16 mouse cellular contexts compared by ENCODE assay signal in the genomic region with DNA sequence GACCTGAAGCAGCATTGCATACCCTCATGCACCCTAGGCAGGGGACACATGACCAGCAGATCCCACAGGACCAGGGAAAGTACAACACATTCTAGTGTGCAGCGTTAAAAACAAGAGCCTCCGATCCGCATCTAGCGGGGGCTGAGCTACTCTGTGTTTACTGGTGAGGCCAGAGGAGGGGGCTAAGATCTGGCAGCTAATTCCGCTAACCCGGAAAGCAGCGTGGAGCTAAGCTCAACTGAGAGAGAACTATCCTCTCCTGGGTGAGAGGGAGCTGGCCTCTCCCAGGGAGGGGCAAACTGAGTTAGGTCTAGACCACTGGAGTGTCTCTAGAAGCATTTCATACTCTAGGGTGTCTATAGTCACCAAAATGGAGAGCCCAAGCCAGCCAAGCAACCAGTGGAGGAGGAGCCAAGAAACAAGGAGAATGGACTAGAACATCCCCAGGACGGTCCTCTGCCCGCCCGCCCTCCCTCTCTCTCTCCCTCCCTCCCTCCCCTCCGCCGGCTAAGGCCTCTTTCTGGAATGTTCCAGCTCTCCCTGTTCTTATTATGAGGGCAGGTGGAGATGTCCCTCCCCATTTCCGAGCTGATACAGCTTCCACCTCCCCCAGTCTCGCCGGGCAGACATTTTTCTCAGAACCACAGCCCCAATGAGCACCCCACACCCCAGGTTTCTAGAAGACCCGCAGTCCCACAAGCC. TPM values are rescaled to one million over a fixed set of nuclear protein-coding genes. Genes with fewer than 3 reads are reported as not detected.
A peak's percentile ranks its signal among the peaks of the same experiment; 100 is the strongest.
DNase-seq lines count a peak whose midpoint lies in the region; ATAC-seq lines count a peak whose summit lies in the region.
"Had no signal": no experiment of that assay in that cellular context is flagged by ENCODE, and none has a peak within 500 bp of the region (broad histone marks: within the 10 kb centered on the region; RNA-seq: fewer than 3 reads in every experiment).

No protein-coding gene starts in this region.

- DNase-seq in midbrain, embryonic 14.5 days: no peak
- DNase-seq in midbrain, embryonic 10.5 days (ENCODE audit: low spot score): no peak
- DNase-seq in heart, adult 18-20 months: no peak
- DNase-seq: heart, postnatal 4 days; kidney, adult 11 months; thymus, adult 18-20 months had no signal

- H3K9ac ChIP-seq in forebrain, embryonic 13.5 days: no peak overlapping the region
- no peak overlapping the region for H3K9ac ChIP-seq in forebrain, embryonic 12.5 days
- no peak overlapping the region for H3K9ac ChIP-seq in midbrain, embryonic 14.5 days (replicated peaks; ENCODE audit: low read length)
- H3K9ac ChIP-seq in hindbrain, embryonic 16.5 days (ENCODE audit: low read depth, low read length): no peak overlapping the region
- no peak overlapping the region for H3K9ac ChIP-seq in heart, embryonic 11.5 days (ENCODE audit: low read depth, low read length)
- H3K9ac ChIP-seq: embryonic facial prominence, embryonic 13.5 days; limb, embryonic 13.5 days; liver, embryonic 14.5 days had no signal

- H3K27me3 ChIP-seq in forebrain, embryonic 13.5 days: peaks cover 88% of the 10 kb centered on the region
- peaks cover 94% of the 10 kb centered on the region for H3K27me3 ChIP-seq in forebrain, embryonic 12.5 days
- H3K27me3 ChIP-seq in midbrain, embryonic 14.5 days (ENCODE audit: control insufficient read depth, insufficient read depth, low read length): peaks cover 14% of the 10 kb centered on the region
- peaks cover 94% of the 10 kb centered on the region for H3K27me3 ChIP-seq in midbrain, embryonic 10.5 days (ENCODE audit: low read depth, poor library complexity, severe bottlenecking)
- 0 out of 2 replicates have a peak, but pooled peaks cover 4% of the 10 kb centered on the region for H3K27me3 ChIP-seq in hindbrain, embryonic 16.5 days (replicated peaks; ENCODE audit: control insufficient read depth, insufficient read depth, low read length)
- H3K27me3 ChIP-seq in heart, embryonic 11.5 days (ENCODE audit: control insufficient read depth, insufficient read depth, low read length): peaks cover 90% of the 10 kb centered on the region

- no peak overlapping the region for H3K27ac ChIP-seq in forebrain, embryonic 13.5 days
- no peak overlapping the region for H3K27ac ChIP-seq in forebrain, embryonic 12.5 days
- H3K27ac ChIP-seq in midbrain, embryonic 14.5 days (replicated peaks; ENCODE audit: low read depth, low read length): no peak overlapping the region
- no peak overlapping the region for H3K27ac ChIP-seq in midbrain, embryonic 10.5 days (replicated peaks)
- no peak overlapping the region for H3K27ac ChIP-seq in hindbrain, embryonic 16.5 days (ENCODE audit: low read depth, low read length)
- H3K27ac ChIP-seq in heart, embryonic 11.5 days (ENCODE audit: low read depth, low read length): no peak overlapping the region
- H3K27ac ChIP-seq: embryonic facial prominence, embryonic 13.5 days; kidney, postnatal 0 days; limb, embryonic 13.5 days; liver, embryonic 14.5 days had no signal

- ATAC-seq in forebrain, embryonic 13.5 days: no peak
- no peak for ATAC-seq in forebrain, embryonic 12.5 days (ENCODE audit: low FRiP score)
- ATAC-seq in midbrain, embryonic 14.5 days (ENCODE audit: low FRiP score, low TSS enrichment): no peak
- ATAC-seq in hindbrain, embryonic 16.5 days: no peak
- ATAC-seq in heart, embryonic 11.5 days (replicated peaks; ENCODE audit: insufficient number of reproducible peaks, low FRiP score, low TSS enrichment): no peak

- H3K9me3 ChIP-seq in forebrain, embryonic 13.5 days (replicated peaks): no peaks in the 10 kb centered on the region
- H3K9me3 ChIP-seq in forebrain, embryonic 12.5 days: no peaks in the 10 kb centered on the region
- no peaks in the 10 kb centered on the region for H3K9me3 ChIP-seq in midbrain, embryonic 14.5 days (ENCODE audit: control insufficient read depth, low read length)
- no peaks in the 10 kb centered on the region for H3K9me3 ChIP-seq in midbrain, embryonic 10.5 days (replicated peaks)
- no peaks in the 10 kb centered on the region for H3K9me3 ChIP-seq in hindbrain, embryonic 16.5 days (ENCODE audit: control insufficient read depth, low read length)
- H3K9me3 ChIP-seq in heart, embryonic 11.5 days (replicated peaks; ENCODE audit: control insufficient read depth, low read length): no peaks in the 10 kb centered on the region
- H3K9me3 ChIP-seq: embryonic facial prominence, embryonic 13.5 days; limb, embryonic 13.5 days had no signal

- H3K4me2 ChIP-seq in forebrain, embryonic 13.5 days: peak overlapping the region; percentile 100; the same call in 1 of the 2 replicates
- no peak overlapping the region for H3K4me2 ChIP-seq in forebrain, embryonic 12.5 days
- H3K4me2 ChIP-seq in midbrain, embryonic 14.5 days (ENCODE audit: low read length): peak overlapping the region; percentile 98
- peak overlapping the region; percentile 96 for H3K4me2 ChIP-seq in hindbrain, embryonic 16.5 days (ENCODE audit: low read length)
- no peak overlapping the region for H3K4me2 ChIP-seq in heart, embryonic 11.5 days
- H3K4me2 ChIP-seq: embryonic facial prominence, embryonic 13.5 days; limb, embryonic 13.5 days had no signal

- H3K4me3 ChIP-seq in forebrain, embryonic 13.5 days: no peak overlapping the region
- H3K4me3 ChIP-seq in forebrain, embryonic 12.5 days (replicated peaks): no peak overlapping the region
- no peak overlapping the region for H3K4me3 ChIP-seq in midbrain, embryonic 14.5 days (replicated peaks; ENCODE audit: low read depth, low read length)
- no peak overlapping the region for H3K4me3 ChIP-seq in midbrain, embryonic 10.5 days
- H3K4me3 ChIP-seq in hindbrain, embryonic 16.5 days (ENCODE audit: low read length): peak overlapping the region; percentile 68; the same call in 1 of the 2 replicates
- no peak overlapping the region for H3K4me3 ChIP-seq in heart, embryonic 11.5 days (ENCODE audit: low read depth, low read length)
- H3K4me3 ChIP-seq: embryonic facial prominence, embryonic 13.5 days; limb, embryonic 13.5 days had no signal

- 62% methylated on average over 14 of the region's 16 CpGs for WGBS in forebrain, embryonic 13.5 days
- 67% methylated on average over 14 of the region's 16 CpGs for WGBS in forebrain, embryonic 12.5 days
- 50% methylated on average over 16 of the region's 16 CpGs for WGBS in midbrain, embryonic 14.5 days
- 55% methylated on average over 16 of the region's 16 CpGs for WGBS in midbrain, embryonic 10.5 days
- 59% methylated on average over 15 of the region's 16 CpGs for WGBS in hindbrain, embryonic 16.5 days
- 47% methylated on average over 14 of the region's 16 CpGs for WGBS in heart, embryonic 11.5 days (ENCODE audit: insufficient replicate concordance)

- H3K36me3 ChIP-seq in forebrain, embryonic 13.5 days (ENCODE audit: poor library complexity, severe bottlenecking): no peaks in the 10 kb centered on the region
- no peaks in the 10 kb centered on the region for H3K36me3 ChIP-seq in forebrain, embryonic 12.5 days (replicated peaks)
- H3K36me3 ChIP-seq in midbrain, embryonic 14.5 days (ENCODE audit: control insufficient read depth, insufficient read depth, low read length): no peaks in the 10 kb centered on the region
- no peaks in the 10 kb centered on the region for H3K36me3 ChIP-seq in midbrain, embryonic 10.5 days
- H3K36me3 ChIP-seq in hindbrain, embryonic 16.5 days (ENCODE audit: control insufficient read depth, insufficient read depth, low read length): no peaks in the 10 kb centered on the region; the same call in 1 of the 2 replicates
- H3K36me3 ChIP-seq in heart, embryonic 11.5 days (ENCODE audit: control insufficient read depth, insufficient read depth, low read length): no peaks in the 10 kb centered on the region
- H3K36me3 ChIP-seq: embryonic facial prominence, embryonic 13.5 days; limb, embryonic 13.5 days had no signal

- H3K4me1 ChIP-seq in forebrain, embryonic 13.5 days: peaks cover 50% of the 10 kb centered on the region
- H3K4me1 ChIP-seq in forebrain, embryonic 12.5 days: peaks cover 53% of the 10 kb centered on the region
- peaks cover 25% of the 10 kb centered on the region for H3K4me1 ChIP-seq in midbrain, embryonic 14.5 days (ENCODE audit: control insufficient read depth, insufficient read depth, low read length)
- peaks cover 51% of the 10 kb centered on the region for H3K4me1 ChIP-seq in midbrain, embryonic 10.5 days
- H3K4me1 ChIP-seq in hindbrain, embryonic 16.5 days (ENCODE audit: control insufficient read depth, insufficient read depth, low read depth, low read length): peaks cover 39% of the 10 kb centered on the region
- peaks cover 26% of the 10 kb centered on the region for H3K4me1 ChIP-seq in heart, embryonic 11.5 days (ENCODE audit: control insufficient read depth, insufficient read depth, low read length)

RNA-seq across cellular contexts. Expression of gene Nptx1, which starts 3.6 kb away (rescaled TPM):
- 4.1 and 4.7 TPM in 2 replicates for polyA plus RNA-seq in forebrain, embryonic 13.5 days (2015; fragmentation: Nextera tagmentation; extraction: Ambion mirVana)
- polyA plus RNA-seq in forebrain, embryonic 12.5 days (2016; fragmentation: Nextera tagmentation; extraction: Ambion mirVana): 4.0 and 4.8 TPM in 2 replicates
- polyA plus RNA-seq in midbrain, embryonic 14.5 days (2014; fragmentation: Nextera tagmentation; extraction: Ambion mirVana): 10.1 and 11.3 TPM in 2 replicates
- polyA plus RNA-seq in midbrain, embryonic 10.5 days (2016; fragmentation: Nextera tagmentation; extraction: Ambion mirVana): 1.1 and 1.6 TPM in 2 replicates
- polyA plus RNA-seq in hindbrain, embryonic 16.5 days (2015; fragmentation: Nextera tagmentation; extraction: Ambion mirVana): 15.6 and 22.4 TPM in 2 replicates
- polyA plus RNA-seq in heart, embryonic 11.5 days (2014; fragmentation: Nextera tagmentation; extraction: Ambion mirVana): 0.72 and 0.90 TPM in 2 replicates
- total RNA-seq in heart, adult 18-20 months (2021): under 1 TPM; 0.07 to 0.13 TPM
- total RNA-seq: granulocyte monocyte progenitor cell, adult 5-6 weeks; megakaryocyte progenitor cell, adult 5-6 weeks had no signal
- polyA plus RNA-seq: liver, embryonic 14.5 days had no signal

RNA-seq across cellular contexts. Expression of gene Endov, which starts 52.8 kb away (rescaled TPM):
- 18.7 TPM in 2 replicates for polyA plus RNA-seq in forebrain, embryonic 13.5 days (2015; fragmentation: Nextera tagmentation; extraction: Ambion mirVana)
- 23.1 and 23.5 TPM in 2 replicates for polyA plus RNA-seq in forebrain, embryonic 12.5 days (2016; fragmentation: Nextera tagmentation; extraction: Ambion mirVana)
- polyA plus RNA-seq in midbrain, embryonic 14.5 days (2014; fragmentation: Nextera tagmentation; extraction: Ambion mirVana): 21.2 and 23.0 TPM in 2 replicates
- 21.6 and 27.6 TPM in 2 replicates for polyA plus RNA-seq in midbrain, embryonic 10.5 days (2016; fragmentation: Nextera tagmentation; extraction: Ambion mirVana)
- 15.1 and 17.1 TPM in 2 replicates for polyA plus RNA-seq in hindbrain, embryonic 16.5 days (2015; fragmentation: Nextera tagmentation; extraction: Ambion mirVana)
- polyA plus RNA-seq in heart, embryonic 11.5 days (2014; fragmentation: Nextera tagmentation; extraction: Ambion mirVana): 8.9 and 9.2 TPM in 2 replicates
- 1 to 10 TPM; 7.0 to 7.5 TPM for total RNA-seq in heart, adult 18-20 months (2021)

RNA-seq across cellular contexts. Expression of gene Rptor, which starts 58.7 kb away (rescaled TPM):
- 9.2 and 10.2 TPM in 2 replicates for polyA plus RNA-seq in forebrain, embryonic 13.5 days (2015; fragmentation: Nextera tagmentation; extraction: Ambion mirVana)
- 15.8 and 16.1 TPM in 2 replicates for polyA plus RNA-seq in forebrain, embryonic 12.5 days (2016; fragmentation: Nextera tagmentation; extraction: Ambion mirVana)
- polyA plus RNA-seq in midbrain, embryonic 14.5 days (2014; fragmentation: Nextera tagmentation; extraction: Ambion mirVana): 10.8 and 12.4 TPM in 2 replicates
- 11.0 and 12.1 TPM in 2 replicates for polyA plus RNA-seq in midbrain, embryonic 10.5 days (2016; fragmentation: Nextera tagmentation; extraction: Ambion mirVana)
- 8.5 and 10.1 TPM in 2 replicates for polyA plus RNA-seq in hindbrain, embryonic 16.5 days (2015; fragmentation: Nextera tagmentation; extraction: Ambion mirVana)
- 9.7 and 9.8 TPM in 2 replicates for polyA plus RNA-seq in heart, embryonic 11.5 days (2014; fragmentation: Nextera tagmentation; extraction: Ambion mirVana)
- 10 to 100 TPM; 30.4 to 34.0 TPM for total RNA-seq in heart, adult 18-20 months (2021)

Comparison
In these comparisons a context has a peak if more than half of its experiments do, and no peak if none do; other contexts are left out.
1. H3K4me2 ChIP-seq: peak in forebrain, embryonic 13.5 days (single experiment), midbrain, embryonic 14.5 days (single experiment) and hindbrain, embryonic 16.5 days (single experiment); none in forebrain, embryonic 12.5 days (single experiment) and heart, embryonic 11.5 days (single experiment).